Mouse (Mus musculus) embryo, embryonic 9.5 days (tissue): ENCODE results near the gene Psd.
A peak's percentile ranks its signal among the peaks of the same experiment; 100 is the strongest.

Experiments used
- DNase-seq: peaks from one replicate; pipeline ENCODE4 v3.0.0-alpha.2; 2017; ENCODE audit errors: extremely low spot score

Psd gene

GRCm38 (mm10) chr19:46338942-46339286, 12.0 kb upstream of the Psd start:
- no peak for DNase-seq

GRCm38 (mm10) chr19:46338331-46338936, 11.5 kb upstream of the Psd start, which contains the start of gene Cuedc2:
Cuedc2 (minus strand) TSS chr19:46338702.
- DNase-seq, result peak; percentile 98

DNA sequence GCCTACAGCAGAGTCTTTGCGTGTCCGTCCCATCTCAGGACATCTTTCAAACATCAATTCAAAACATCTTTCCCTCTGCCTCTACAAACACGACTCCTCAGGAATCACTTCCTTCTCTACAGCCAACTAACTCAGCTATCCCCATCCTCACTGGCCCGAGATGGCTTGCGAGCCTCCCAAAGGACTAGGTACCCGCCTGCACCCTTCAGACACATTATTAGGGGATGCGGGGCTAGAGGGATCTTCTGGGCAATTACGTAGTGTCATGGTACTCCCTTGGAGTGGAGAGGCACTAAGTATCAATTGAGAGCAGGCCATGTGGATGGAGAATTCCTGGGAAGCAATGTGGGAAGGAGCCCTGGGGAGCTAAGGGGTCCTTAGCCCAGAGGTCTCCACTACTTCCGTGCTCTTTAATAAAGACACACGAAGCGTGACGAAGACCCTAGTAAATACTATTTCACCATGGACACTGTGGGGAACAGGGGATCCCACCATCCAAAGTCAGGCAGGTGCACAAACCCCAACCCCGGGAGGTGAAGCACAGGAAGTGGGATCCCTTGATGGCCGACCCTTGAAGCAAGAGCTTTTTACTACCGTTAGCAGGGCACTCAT, 10.9 kb upstream of the Psd start:
- no peak for DNase-seq

DNA sequence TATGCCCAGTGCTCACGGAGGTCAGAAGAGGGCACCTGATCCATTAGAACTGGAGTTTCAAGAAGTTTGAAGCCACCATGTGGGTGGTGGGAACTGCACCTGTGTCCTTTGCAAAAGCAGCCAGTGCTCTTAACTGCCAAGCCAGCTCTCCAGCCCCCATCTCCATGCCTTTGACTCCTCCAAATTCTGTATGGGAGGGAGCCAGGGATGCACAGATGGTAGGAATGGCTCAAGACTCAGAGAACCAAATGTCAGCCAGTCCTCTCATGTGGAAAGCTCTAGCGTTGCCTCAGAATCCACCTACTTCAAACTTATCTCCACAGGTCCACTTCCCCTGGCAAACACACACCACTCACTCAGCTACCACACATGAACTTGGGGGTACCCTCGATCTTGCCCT, 7.0 kb upstream of the Psd start:
- no peak for DNase-seq

- no peak for DNase-seq
Observed at GRCm38 (mm10) chr19:46332721-46333339, 5.9 kb upstream of the Psd start.

DNA sequence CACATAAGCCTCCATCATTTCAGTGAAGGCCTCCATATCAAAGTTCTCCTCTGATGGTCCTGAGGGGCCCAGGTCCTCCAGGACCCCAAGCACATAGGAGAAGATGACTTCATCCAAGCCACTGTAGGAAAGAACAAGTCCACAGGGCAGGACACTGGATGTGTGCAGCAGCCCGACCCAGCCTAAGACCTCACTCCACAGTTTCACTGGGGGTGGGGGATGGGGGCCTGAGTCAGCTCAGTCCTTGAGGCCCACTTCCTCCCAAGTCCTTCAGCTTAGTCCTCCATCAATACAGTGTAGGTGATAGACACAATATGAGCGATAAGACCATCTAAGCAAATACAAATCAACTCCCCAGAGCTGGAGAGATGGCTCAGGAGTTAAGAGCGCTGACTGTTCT, 5.0 kb upstream of the Psd start:
- DNase-seq, result no peak

DNA sequence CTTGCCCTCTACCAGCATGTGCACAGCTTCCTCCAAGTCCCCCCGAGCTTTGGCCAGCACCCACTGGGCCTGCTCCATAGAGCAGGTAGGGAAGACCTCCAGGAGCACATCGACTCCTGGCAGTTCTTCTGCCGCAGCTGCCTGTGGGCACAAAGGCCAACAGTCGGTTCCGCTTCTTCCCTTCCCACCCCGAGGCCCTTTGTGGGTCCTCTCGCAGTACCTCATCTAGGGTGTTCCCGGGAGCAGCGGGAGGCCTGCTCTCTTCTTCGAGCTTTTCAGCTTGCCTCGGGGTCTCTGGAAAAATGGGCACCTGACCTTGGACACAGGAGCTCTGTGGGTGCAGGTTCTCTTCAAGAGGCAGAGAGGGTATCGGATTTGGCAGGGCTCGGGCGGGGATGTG, 4.4 kb upstream of the Psd start:
- DNase-seq, result no peak

- DNase-seq, result no peak
Observed at GRCm38 (mm10) chr19:46330696-46331095, 3.7 kb upstream of the Psd start.

GRCm38 (mm10) chr19:46329951-46330350, 3.0 kb upstream of the Psd start:
- DNase-seq, result peak; percentile 82

GRCm38 (mm10) chr19:46329031-46329641, 2.2 kb upstream of the Psd start:
- no peak for DNase-seq

- DNase-seq, result peak; percentile 95
Observed at GRCm38 (mm10) chr19:46328081-46329030, 1.4 kb upstream of the Psd start, which contains the start of gene Fbxl15. Fbxl15 (plus strand) TSS chr19:46328184.

DNA sequence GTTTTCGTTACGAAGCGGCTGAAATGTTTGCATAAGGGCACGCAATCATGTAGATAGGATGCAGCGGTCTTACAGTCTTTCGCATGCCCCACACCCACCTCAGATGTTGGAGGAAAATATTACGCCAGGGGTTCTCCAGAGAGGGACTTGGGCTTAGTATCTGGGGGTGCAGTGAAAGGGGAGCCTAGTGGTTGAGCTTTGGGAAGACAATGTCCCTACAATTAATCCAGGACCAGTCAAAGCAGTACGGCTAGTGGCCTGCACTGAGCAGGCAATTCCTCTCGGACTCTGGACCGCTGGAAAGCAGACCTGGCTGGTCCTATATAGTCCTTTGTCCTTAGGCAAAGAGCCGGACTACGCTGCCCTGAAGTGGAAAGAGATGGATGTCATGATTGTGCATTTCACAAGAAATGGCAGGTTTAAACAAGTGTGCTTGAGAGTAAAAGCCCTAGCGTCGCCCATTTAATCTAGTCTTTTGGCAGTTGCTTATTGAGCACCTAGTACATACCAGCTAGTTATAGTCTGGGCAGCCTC, 642 bp upstream of the Psd start:
- DNase-seq, result no peak

GRCm38 (mm10) chr19:46326019-46326755, 769 bp downstream of the Psd start:
- no peak for DNase-seq

- DNase-seq, result no peak
Observed at GRCm38 (mm10) chr19:46324918-46325317, 2.0 kb downstream of the Psd start.

DNA sequence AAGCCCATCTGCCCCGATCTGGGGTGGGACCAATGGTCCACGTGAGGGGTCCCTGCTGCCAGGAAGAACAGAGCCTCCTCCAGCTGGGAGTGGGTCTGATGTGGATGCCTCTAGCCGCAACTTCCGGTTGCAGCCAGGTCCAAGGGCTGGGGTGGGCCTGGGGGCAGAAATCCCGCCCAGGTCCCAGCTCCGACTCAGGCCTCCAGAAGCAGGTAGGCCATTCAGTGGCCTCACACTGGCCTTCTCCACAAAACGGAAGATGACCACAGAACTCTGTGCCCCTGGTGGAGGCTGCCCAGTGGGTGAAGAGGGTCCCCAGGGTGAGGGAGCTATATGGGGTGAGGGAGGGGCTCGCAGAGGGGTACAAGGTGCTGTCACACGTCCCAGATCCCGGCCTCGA, 2.6 kb downstream of the Psd start:
- DNase-seq, result no peak

GRCm38 (mm10) chr19:46323716-46324115, 3.2 kb downstream of the Psd start:
- no peak for DNase-seq

- no peak for DNase-seq
Observed at GRCm38 (mm10) chr19:46322996-46323572, 3.9 kb downstream of the Psd start.

DNA sequence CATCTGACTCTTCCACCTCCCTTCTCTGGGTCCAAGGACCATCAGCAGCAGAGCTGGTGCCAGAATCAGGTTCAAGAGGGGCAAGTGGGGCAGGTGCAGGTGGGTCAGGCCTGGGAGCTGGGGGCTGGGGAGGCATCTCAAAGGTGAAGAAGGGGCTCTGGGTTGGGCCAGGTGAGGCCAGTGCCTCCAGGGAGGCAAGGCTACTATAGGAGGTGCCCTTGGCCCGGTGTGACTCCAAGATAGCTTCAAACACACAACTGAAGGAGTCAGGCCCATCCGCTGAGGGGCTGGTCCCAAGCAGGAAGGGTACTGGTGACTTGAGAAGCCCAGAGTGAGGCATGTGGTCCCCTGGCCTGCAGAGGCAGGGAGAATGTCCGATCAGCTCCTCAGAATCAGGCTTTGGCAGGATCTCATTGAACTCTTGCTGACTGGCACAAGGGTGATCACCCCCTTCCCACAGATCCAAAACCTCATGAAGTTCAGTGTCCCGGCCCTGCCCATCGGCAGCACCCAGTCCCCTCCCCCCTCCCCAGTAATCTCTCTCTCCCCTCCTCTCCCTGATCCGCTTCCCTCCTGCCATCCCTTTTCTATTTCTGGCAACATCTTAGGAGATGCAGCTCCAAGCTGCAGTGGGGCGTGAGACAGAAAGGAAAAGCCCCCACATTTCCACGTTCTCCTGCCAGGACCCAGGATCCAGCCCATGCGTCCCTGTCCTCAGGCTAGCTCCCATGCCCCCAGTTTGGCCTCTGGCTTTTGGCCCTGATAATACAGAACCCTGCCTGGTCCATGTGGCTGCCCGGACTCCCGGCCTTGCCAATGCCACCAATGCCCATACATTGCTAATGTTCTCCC, 4.6 kb downstream of the Psd start:
- DNase-seq, result no peak

GRCm38 (mm10) chr19:46321101-46321943, 5.6 kb downstream of the Psd start:
- peak; percentile 55 for DNase-seq
